Mouse (Mus musculus): ENCODE measurements around the gene Slc9a3r1.

DNA sequence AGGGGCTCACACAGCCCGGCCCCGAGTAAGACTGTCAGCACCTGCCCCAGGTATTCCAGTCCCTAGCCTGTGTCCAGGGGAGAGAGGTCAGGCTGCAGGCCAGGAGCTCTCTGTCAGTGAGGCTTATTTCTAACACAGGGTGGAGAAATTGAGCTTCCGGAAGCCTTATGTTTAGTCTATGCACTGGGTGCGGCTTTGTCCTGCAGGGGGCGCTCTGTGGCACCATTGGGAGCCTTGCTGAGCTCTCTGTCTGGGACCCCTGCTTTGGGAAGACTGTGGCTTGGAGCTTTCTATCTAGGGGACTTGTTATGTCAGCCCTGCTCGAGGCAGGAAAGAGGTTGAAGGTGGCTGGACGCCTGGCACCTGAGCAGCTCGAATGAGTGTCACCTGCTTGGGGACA is 61.7 kb downstream of the Slc9a3r1 start:
- TF ChIP-seq POLR2A (IDR thresholded peaks at IDR 0.05; ENCODE audit: borderline replicate concordance, extremely low read depth, insufficient read depth, insufficient read length, poor library complexity, severe bottlenecking) (no peak), CTCF (IDR thresholded peaks at IDR 0.05; ENCODE audit: borderline replicate concordance, extremely low read depth, insufficient read depth, insufficient read length) (peak; percentile 72)
